Mouse (Mus musculus): ENCODE measurements around the gene Aplnr. TPM values are rescaled to one million over a fixed set of nuclear protein-coding genes. Genes with fewer than 3 reads are reported as not detected.

The Aplnr gene
- polyA plus RNA-seq, 1 experiment from 2014 or later: 62.0 TPM

- H3K4me3 ChIP-seq (ENCODE audit: low read length): no peak overlapping the region
- no peak for ATAC-seq
- H3K4me2 ChIP-seq (ENCODE audit: low read depth, low read length): no peak overlapping the region
- no peak overlapping the region for H3K27ac ChIP-seq (ENCODE audit: low read length)
- no peaks in the 10 kb centered on the region for H3K9me3 ChIP-seq (ENCODE audit: control insufficient read depth, low read length)
- H3K9ac ChIP-seq (ENCODE audit: low read depth, low read length): no peak overlapping the region
- H3K27me3 ChIP-seq (replicated peaks; ENCODE audit: control insufficient read depth, insufficient read depth, low read length): no peaks in the 10 kb centered on the region
- no peaks in the 10 kb centered on the region for H3K4me1 ChIP-seq (ENCODE audit: control insufficient read depth, insufficient read depth, low read length)
- 59% methylated on average over 1 of the region's 1 CpGs for WGBS
- H3K36me3 ChIP-seq (ENCODE audit: control insufficient read depth, insufficient read depth, low read length): no peaks in the 10 kb centered on the region
These were observed 31.6 kb downstream of the Aplnr start for GRCm38 (mm10) chr2:85167624-85168023.

- H3K4me2 ChIP-seq (ENCODE audit: low read depth, low read length): no peak overlapping the region
- 0 out of 2 replicates have a peak overlapping the region, but pooled peaks have one; percentile 4 for H3K27ac ChIP-seq (ENCODE audit: low read length)
- H3K4me1 ChIP-seq (ENCODE audit: control insufficient read depth, insufficient read depth, low read length): no peaks in the 10 kb centered on the region
- H3K9ac ChIP-seq (ENCODE audit: low read depth, low read length): no peak overlapping the region
- WGBS: 97% methylated on average over 1 of the region's 1 CpGs
- no peaks in the 10 kb centered on the region for H3K27me3 ChIP-seq (replicated peaks; ENCODE audit: control insufficient read depth, insufficient read depth, low read length)
- H3K9me3 ChIP-seq (ENCODE audit: control insufficient read depth, low read length): no peaks in the 10 kb centered on the region
- no peak overlapping the region for H3K4me3 ChIP-seq (ENCODE audit: low read length)
- ATAC-seq: no peak
- H3K36me3 ChIP-seq (ENCODE audit: control insufficient read depth, insufficient read depth, low read length): no peaks in the 10 kb centered on the region
These were observed 32.3 kb downstream of the Aplnr start for GRCm38 (mm10) chr2:85168327-85168726.

- Histone ChIP-seq H3K4me1 (ENCODE audit: control insufficient read depth, insufficient read depth, low read length) (peaks cover 2% of the 10 kb centered on the region; the same call in 1 of the 2 replicates), H3K9me3 (ENCODE audit: control insufficient read depth, low read length) (no peaks in the 10 kb centered on the region), H3K27me3 (replicated peaks; ENCODE audit: control insufficient read depth, insufficient read depth, low read length) (no peaks in the 10 kb centered on the region), H3K36me3 (ENCODE audit: control insufficient read depth, insufficient read depth, low read length) (no peaks in the 10 kb centered on the region), H3K4me3 (ENCODE audit: low read length) (no peak overlapping the region), H3K9ac (ENCODE audit: low read depth, low read length) (no peak overlapping the region), H3K4me2 (ENCODE audit: low read depth, low read length) (no peak overlapping the region), H3K27ac (ENCODE audit: low read length) (peak overlapping the region; percentile 40; the same call in 1 of the 2 replicates)
- 18% methylated on average over 3 of the region's 3 CpGs for WGBS
- ATAC-seq: peak; percentile 91
These were observed 36.2 kb downstream of the Aplnr start for GRCm38 (mm10) chr2:85172071-85172762.

- peak overlapping the region; percentile 54 for H3K27ac ChIP-seq (ENCODE audit: low read length)
- WGBS: 46% methylated on average over 2 of the region's 2 CpGs
These were observed 36.7 kb downstream of the Aplnr start for GRCm38 (mm10) chr2:85172763-85173103.

GRCm38 (mm10) chr2:85173545-85173944, 37.5 kb downstream of the Aplnr start:
- no peaks in the 10 kb centered on the region for H3K27me3 ChIP-seq (replicated peaks; ENCODE audit: control insufficient read depth, insufficient read depth, low read length)
- H3K36me3 ChIP-seq (ENCODE audit: control insufficient read depth, insufficient read depth, low read length): no peaks in the 10 kb centered on the region
- H3K4me3 ChIP-seq (ENCODE audit: low read length): no peak overlapping the region
- H3K9ac ChIP-seq (ENCODE audit: low read depth, low read length): no peak overlapping the region
- peaks cover 2% of the 10 kb centered on the region; the same call in 1 of the 2 replicates for H3K4me1 ChIP-seq (ENCODE audit: control insufficient read depth, insufficient read depth, low read length)
- WGBS: 81% methylated on average over 6 of the region's 6 CpGs
- H3K27ac ChIP-seq (ENCODE audit: low read length): peak overlapping the region; percentile 49
- ATAC-seq: no peak
- H3K4me2 ChIP-seq (ENCODE audit: low read depth, low read length): no peak overlapping the region
- H3K9me3 ChIP-seq (ENCODE audit: control insufficient read depth, low read length): no peaks in the 10 kb centered on the region

More at GRCm38 (mm10) chr2:85172763-85173103, 36.7 kb downstream of the Aplnr start:
- no peaks in the 10 kb centered on the region for H3K9me3 ChIP-seq (ENCODE audit: control insufficient read depth, low read length)
- no peak for ATAC-seq
- H3K36me3 ChIP-seq (ENCODE audit: control insufficient read depth, insufficient read depth, low read length): no peaks in the 10 kb centered on the region
- H3K27me3 ChIP-seq (replicated peaks; ENCODE audit: control insufficient read depth, insufficient read depth, low read length): no peaks in the 10 kb centered on the region
- H3K9ac ChIP-seq (ENCODE audit: low read depth, low read length): no peak overlapping the region
- H3K4me2 ChIP-seq (ENCODE audit: low read depth, low read length): no peak overlapping the region
- peaks cover 2% of the 10 kb centered on the region; the same call in 1 of the 2 replicates for H3K4me1 ChIP-seq (ENCODE audit: control insufficient read depth, insufficient read depth, low read length)
- no peak overlapping the region for H3K4me3 ChIP-seq (ENCODE audit: low read length)

GRCm38 (mm10) chr2:85178139-85178800, 42.2 kb downstream of the Aplnr start:
- Histone ChIP-seq H3K9ac (ENCODE audit: low read depth, low read length) (no peak overlapping the region), H3K4me3 (ENCODE audit: low read length) (no peak overlapping the region), H3K4me2 (ENCODE audit: low read depth, low read length) (no peak overlapping the region), H3K27ac (ENCODE audit: low read length) (no peak overlapping the region), H3K27me3 (replicated peaks; ENCODE audit: control insufficient read depth, insufficient read depth, low read length) (no peaks in the 10 kb centered on the region), H3K4me1 (ENCODE audit: control insufficient read depth, insufficient read depth, low read length) (peaks cover 2% of the 10 kb centered on the region; the same call in 1 of the 2 replicates), H3K9me3 (ENCODE audit: control insufficient read depth, low read length) (no peaks in the 10 kb centered on the region), H3K36me3 (ENCODE audit: control insufficient read depth, insufficient read depth, low read length) (no peaks in the 10 kb centered on the region)
- ATAC-seq: no peak
- WGBS: 56% methylated on average over 4 of the region's 4 CpGs

- no peak for ATAC-seq
These were observed 51.6 kb downstream of the Aplnr start for GRCm38 (mm10) chr2:85187582-85188151.

More at GRCm38 (mm10) chr2:85187582-85188151, 51.6 kb downstream of the Aplnr start:
- Histone ChIP-seq H3K36me3 (ENCODE audit: control insufficient read depth, insufficient read depth, low read length) (no peaks in the 10 kb centered on the region), H3K27me3 (replicated peaks; ENCODE audit: control insufficient read depth, insufficient read depth, low read length) (no peaks in the 10 kb centered on the region), H3K4me1 (ENCODE audit: control insufficient read depth, insufficient read depth, low read length) (no peaks in the 10 kb centered on the region), H3K9me3 (ENCODE audit: control insufficient read depth, low read length) (no peaks in the 10 kb centered on the region), H3K4me2 (ENCODE audit: low read depth, low read length) (no peak overlapping the region), H3K9ac (ENCODE audit: low read depth, low read length) (no peak overlapping the region), H3K27ac (ENCODE audit: low read length) (no peak overlapping the region), H3K4me3 (ENCODE audit: low read length) (no peak overlapping the region)
- WGBS: 82% methylated on average over 6 of the region's 6 CpGs

Other genes starting within 250 kb of the Aplnr start
- gene Rtn4rl2, start 249.5 kb upstream of the Aplnr start, polyA plus RNA-seq (2015; fragmentation: Nextera tagmentation; extraction: Ambion mirVana): 0.57 and 0.61 TPM in 2 replicates
- gene Slc43a3, start 199.6 kb upstream of the Aplnr start, polyA plus RNA-seq (2015; fragmentation: Nextera tagmentation; extraction: Ambion mirVana): 43.7 and 47.7 TPM in 2 replicates
- 1.0 TPM in 1 of 2 replicates, not detected in the other for gene Prg2, start 155.8 kb upstream of the Aplnr start, polyA plus RNA-seq (2015; fragmentation: Nextera tagmentation; extraction: Ambion mirVana)
- not detected in 2 replicates for gene Prg3, start 148.0 kb upstream of the Aplnr start, polyA plus RNA-seq (2015; fragmentation: Nextera tagmentation; extraction: Ambion mirVana)
- 212 and 244 TPM in 2 replicates for gene Ssrp1, start 99.0 kb upstream of the Aplnr start, polyA plus RNA-seq (2015; fragmentation: Nextera tagmentation; extraction: Ambion mirVana)
- 1.1 and 1.3 TPM in 2 replicates for gene P2rx3, start 98.8 kb upstream of the Aplnr start, polyA plus RNA-seq (2015; fragmentation: Nextera tagmentation; extraction: Ambion mirVana)
- gene Tnks1bp1, start 88.2 kb upstream of the Aplnr start, polyA plus RNA-seq (2015; fragmentation: Nextera tagmentation; extraction: Ambion mirVana): 34.4 and 36.8 TPM in 2 replicates
- gene Lrrc55, start 61.0 kb downstream of the Aplnr start, polyA plus RNA-seq (2015; fragmentation: Nextera tagmentation; extraction: Ambion mirVana): 3.4 and 4.0 TPM in 2 replicates
- not detected in 2 replicates for gene Olfr987, start 203.1 kb downstream of the Aplnr start, polyA plus RNA-seq (2015; fragmentation: Nextera tagmentation; extraction: Ambion mirVana)
- gene Olfr988, start 227.0 kb downstream of the Aplnr start, polyA plus RNA-seq (2015; fragmentation: Nextera tagmentation; extraction: Ambion mirVana): not detected in 2 replicates

Data from intestine, embryonic 16.5 days (tissue).